Mouse (Mus musculus) liver, embryonic 14.5 days (tissue): ENCODE measurements around the gene Gprc5d. TPM values are rescaled to one million over a fixed set of nuclear protein-coding genes. Genes with fewer than 3 reads are reported as not detected.
A peak's percentile ranks its signal among the peaks of the same experiment; 100 is the strongest.

Experiments
- ATAC-seq: fragments of 200-750 bp; cut with Nextera tagmentation; 2 replicates; pipeline ENCODE4 v1.8.0; 2017; ENCODE audit warnings: moderate number of reproducible peaks, mild to moderate bottlenecking, moderate library complexity; ENCODE audit not compliant: insufficient read depth
- DNase-seq, 3 experiments: peaks; one replicate each; pipeline ENCODE4 v3.0.0-alpha.2; 2012 to 2013; ENCODE audit warnings: low read depth in 3 of 3, low spot score in 3 of 3
- H3K27ac ChIP-seq: fragments of 300-500 bp; sonication (generic); 2 replicates; pipeline ENCODE4 v1.5.1; 2014; ENCODE audit warnings: moderate library complexity, mild to moderate bottlenecking, control low read depth, inconsistent platforms
- H3K27me3 ChIP-seq: fragments of 300-500 bp; sonication (generic); 2 replicates; pipeline ENCODE4 v1.6.1; 2014; ENCODE audit warnings: mild to moderate bottlenecking, low read length, moderate library complexity; ENCODE audit not compliant: control insufficient read depth, insufficient read depth
- H3K36me3 ChIP-seq: fragments of 300-500 bp; sonication (generic); replicated peaks from 2 replicates; pipeline ENCODE4 v1.6.1; 2014; ENCODE audit warnings: low read depth; ENCODE audit not compliant: control insufficient read depth, insufficient read depth
- H3K4me1 ChIP-seq, 2 experiments: fragments of 200-500 bp in 1 of 2; fragments of 300-500 bp in 1 of 2; sonication (generic) in 1 of 2; replicated peaks; 2 replicates each; pipeline ENCODE4 v1.6.1; 2012 to 2014; ENCODE audit warnings: antibody characterized with exemption in 1 of 2, inconsistent platforms in 1 of 2, low read length in 1 of 2; ENCODE audit not compliant: control insufficient read depth in 2 of 2, insufficient read depth in 2 of 2
- H3K4me2 ChIP-seq: fragments of 300-500 bp; sonication (generic); 2 replicates; pipeline ENCODE4 v1.6.1; 2014; ENCODE audit warnings: low read depth, mild to moderate bottlenecking, control low read depth, moderate library complexity
- H3K4me3 ChIP-seq, 2 experiments: fragments of 200-500 bp in 1 of 2; fragments of 300-500 bp in 1 of 2; sonication (generic) in 1 of 2; 2 replicates each; pipeline ENCODE4 v1.5.1; 2012 to 2014; ENCODE audit warnings: low read depth in 2 of 2, low read length in 2 of 2, mild to moderate bottlenecking in 2 of 2, control low read depth in 1 of 2, inconsistent platforms in 1 of 2, moderate library complexity in 1 of 2; ENCODE audit not compliant: insufficient read depth in 1 of 2
- H3K9ac ChIP-seq: fragments of 300-500 bp; sonication (generic); replicated peaks from 2 replicates; pipeline ENCODE4 v1.6.1; 2014; ENCODE audit warnings: mild to moderate bottlenecking, control low read depth, moderate library complexity
- H3K9me3 ChIP-seq: fragments of 300-500 bp; sonication (generic); 2 replicates; pipeline ENCODE4 v1.6.1; 2016; ENCODE audit warnings: low read length, mixed read lengths; ENCODE audit not compliant: control insufficient read depth
- CTCF ChIP-seq: IDR thresholded peaks from 2 replicates; pipeline ENCODE4 v1.5.1; 2016; ENCODE audit warnings: antibody characterized with exemption, low read depth, control low read depth
- EP300 ChIP-seq: IDR thresholded peaks from 2 replicates; pipeline ENCODE4 v1.6.1; 2016; ENCODE audit warnings: antibody characterized with exemption, low read depth
- WGBS: fragments of 180-500 bp; shearing (Covaris S2); extraction: QIAGEN DNeasy Blood & Tissue Kit; methylation state at CpG from one replicate; pipeline ENCODE4 v1.1.7; 2014; ENCODE audit not compliant: insufficient replicate concordance; 5-methylcytosine and 5-hydroxymethylcytosine counted together
- polyA plus RNA-seq, 2 experiments: library from polyadenylated mRNA; depleted of rRNA in 1 of 2; stranded (reverse) in 1 of 2; unstranded in 1 of 2; fragments of >200 nt; fragmentation: Nextera tagmentation in 1 of 2; extraction: Ambion mirVana in 1 of 2; gene quantifications; 2 replicates each; pipeline versions ENCODE4 v1.2.1 to v1.2.3; 2012 to 2014

The Gprc5d gene
- polyA plus RNA-seq, 2 experiments: 0.28 TPM; not detected in 1

- H3K4me2 ChIP-seq: no peak overlapping the region
- no peaks in the 10 kb centered on the region for H3K9me3 ChIP-seq
- H3K4me3 ChIP-seq: no peak overlapping the region
- no peaks in the 10 kb centered on the region for H3K4me1 ChIP-seq
- H3K36me3 ChIP-seq: peaks cover 93% of the 10 kb centered on the region
- 59% methylated on average over 1 of the region's 1 CpGs for WGBS
- H3K27ac ChIP-seq: no peak overlapping the region
- no peak for DNase-seq
- TF ChIP-seq CTCF: peak; percentile 91
- no peak for TF ChIP-seq EP300
- no peak overlapping the region for H3K9ac ChIP-seq
- no peaks in the 10 kb centered on the region for H3K27me3 ChIP-seq
- ATAC-seq: 0 out of 2 replicates have a peak, but pooled peaks have one; percentile 10
These were observed 30.4 kb upstream of the Gprc5d start for GRCm38 (mm10) chr6:135148506-135148905.

- Histone ChIP-seq H3K9ac (no peak overlapping the region), H3K27ac (no peak overlapping the region), H3K4me3 (no peak overlapping the region), H3K36me3 (peaks cover 91% of the 10 kb centered on the region), H3K27me3 (no peaks in the 10 kb centered on the region), H3K9me3 (no peaks in the 10 kb centered on the region), H3K4me2 (no peak overlapping the region), H3K4me1 (no peaks in the 10 kb centered on the region)
- TF ChIP-seq EP300 (no peak), CTCF (no peak)
- 82% methylated on average over 5 of the region's 5 CpGs for WGBS
- ATAC-seq (no peak), DNase-seq (no peak)
These were observed 27.9 kb upstream of the Gprc5d start for GRCm38 (mm10) chr6:135145976-135146375.

DNA sequence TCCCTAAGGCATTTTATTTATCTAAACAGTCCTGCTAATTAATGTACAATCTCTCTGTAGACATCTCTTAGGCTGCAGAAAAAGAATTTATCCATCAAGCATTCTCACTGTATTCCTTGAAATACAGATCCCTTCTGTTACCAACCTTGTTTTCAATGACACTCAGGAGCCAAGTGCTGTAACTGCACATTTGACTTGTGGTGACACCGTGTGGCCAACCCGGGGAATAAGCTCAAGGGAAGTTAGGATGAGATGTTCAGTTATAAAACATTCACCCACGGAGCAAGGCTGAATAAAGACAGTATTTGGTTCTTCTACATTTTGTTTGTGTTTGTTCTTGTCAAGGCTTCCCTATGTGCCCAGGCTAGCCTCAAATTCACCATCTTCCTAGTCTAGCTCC lies 26.4 kb upstream of the Gprc5d start:
- peak; percentile 71 for TF ChIP-seq CTCF
- no peak for TF ChIP-seq EP300
- no peak for DNase-seq
- WGBS: 7% methylated on average over 3 of the region's 3 CpGs
- Histone ChIP-seq H3K9ac (no peak overlapping the region), H3K9me3 (no peaks in the 10 kb centered on the region), H3K36me3 (peaks cover 97% of the 10 kb centered on the region), H3K27me3 (no peaks in the 10 kb centered on the region), H3K4me1 (no peaks in the 10 kb centered on the region), H3K4me3 (no peak overlapping the region), H3K4me2 (no peak overlapping the region), H3K27ac (no peak overlapping the region)
- ATAC-seq: no peak

- Histone ChIP-seq H3K4me1 (no peaks in the 10 kb centered on the region), H3K4me2 (no peak overlapping the region), H3K4me3 (no peak overlapping the region), H3K9me3 (no peaks in the 10 kb centered on the region), H3K36me3 (peaks cover 96% of the 10 kb centered on the region), H3K27ac (no peak overlapping the region), H3K27me3 (no peaks in the 10 kb centered on the region), H3K9ac (no peak overlapping the region)
- 86% methylated on average over 5 of the region's 5 CpGs for WGBS
- no peak for DNase-seq
- TF ChIP-seq CTCF (no peak), EP300 (no peak)
- ATAC-seq: no peak
These were observed 25.1 kb upstream of the Gprc5d start for GRCm38 (mm10) chr6:135143151-135143550.

GRCm38 (mm10) chr6:135141451-135142147 lies 23.5 kb upstream of the Gprc5d start:
- Histone ChIP-seq H3K4me3 (no peak overlapping the region), H3K9ac (no peak overlapping the region), H3K36me3 (peaks cover 91% of the 10 kb centered on the region), H3K9me3 (no peaks in the 10 kb centered on the region), H3K4me1 (no peaks in the 10 kb centered on the region; a peak in 1 of 4 replicates), H3K27me3 (no peaks in the 10 kb centered on the region), H3K4me2 (no peak overlapping the region), H3K27ac (no peak overlapping the region)
- WGBS: 77% methylated on average over 16 of the region's 16 CpGs
- DNase-seq (no peak), ATAC-seq (no peak)
- no peak for TF ChIP-seq CTCF
